Mouse (Mus musculus): Measurements from ENCODE around the gene A630076J17Rik. TPM values are rescaled to one million over a fixed set of nuclear protein-coding genes. Genes with fewer than 3 reads are reported as not detected.

Gene A630076J17Rik
- polyA plus RNA-seq, 1 experiment from 2014 or later = not detected

DNA sequence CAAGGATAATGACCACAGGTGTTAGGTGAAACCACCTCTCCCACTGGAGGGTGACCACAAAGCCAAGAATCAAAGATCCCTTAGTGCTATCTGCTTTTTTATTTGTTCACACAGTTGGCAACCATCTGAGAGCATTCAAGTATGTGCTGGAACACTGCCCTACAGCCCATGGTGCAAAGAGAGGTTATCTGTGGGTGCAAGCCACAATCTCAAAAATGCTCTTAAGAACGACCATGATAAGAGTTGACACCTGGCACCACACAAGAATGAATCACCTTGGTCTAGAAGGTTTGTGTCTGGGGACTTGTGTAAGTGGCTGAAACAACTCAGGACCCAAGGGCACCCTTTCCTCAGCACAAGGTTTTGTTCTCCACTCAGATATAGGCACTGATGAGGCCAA, 7.2 kb upstream of the A630076J17Rik start:
- Histone ChIP-seq H3K4me3 (ENCODE audit: low read length) (no peak overlapping the region), H3K4me2 (replicated peaks; ENCODE audit: low read depth, low read length) (no peak overlapping the region), H3K27me3 (ENCODE audit: control insufficient read depth, insufficient read depth, low read length) (no peaks in the 10 kb centered on the region), H3K9ac (ENCODE audit: low read depth, low read length) (no peak overlapping the region), H3K27ac (ENCODE audit: low read depth, low read length) (no peak overlapping the region), H3K9me3 (ENCODE audit: control insufficient read depth, low read length) (peaks cover 3% of the 10 kb centered on the region; the same call in 1 of the 2 replicates), H3K4me1 (ENCODE audit: control insufficient read depth, insufficient read depth, low read length) (no peaks in the 10 kb centered on the region), H3K36me3 (ENCODE audit: control insufficient read depth, insufficient read depth, low read length) (no peaks in the 10 kb centered on the region)
- ATAC-seq (ENCODE audit: low FRiP score, low TSS enrichment) = no peak
- WGBS = 68% methylated on average over 1 of the region's 1 CpGs

DNA sequence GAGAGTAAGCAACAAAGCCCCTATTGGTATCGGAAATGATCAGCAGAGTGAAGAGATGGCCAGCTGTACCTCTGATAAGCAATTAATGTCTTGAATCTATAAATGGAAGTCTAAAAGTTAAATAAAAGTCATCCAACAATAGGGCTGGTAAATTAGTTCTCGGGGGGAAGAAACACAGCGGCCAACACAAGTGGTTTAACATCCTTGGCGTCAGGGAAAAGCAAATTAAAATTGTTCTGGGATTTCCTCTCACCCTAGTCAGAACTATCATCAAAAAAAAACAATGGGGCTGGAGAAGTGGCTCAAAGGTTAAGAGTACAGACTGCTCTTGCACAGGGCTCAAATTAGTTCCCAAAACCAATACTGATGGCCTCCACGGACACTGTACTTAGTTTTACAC, 4.6 kb upstream of the A630076J17Rik start:
- H3K36me3 ChIP-seq (ENCODE audit: control insufficient read depth, insufficient read depth, low read length) = no peaks in the 10 kb centered on the region

DNA sequence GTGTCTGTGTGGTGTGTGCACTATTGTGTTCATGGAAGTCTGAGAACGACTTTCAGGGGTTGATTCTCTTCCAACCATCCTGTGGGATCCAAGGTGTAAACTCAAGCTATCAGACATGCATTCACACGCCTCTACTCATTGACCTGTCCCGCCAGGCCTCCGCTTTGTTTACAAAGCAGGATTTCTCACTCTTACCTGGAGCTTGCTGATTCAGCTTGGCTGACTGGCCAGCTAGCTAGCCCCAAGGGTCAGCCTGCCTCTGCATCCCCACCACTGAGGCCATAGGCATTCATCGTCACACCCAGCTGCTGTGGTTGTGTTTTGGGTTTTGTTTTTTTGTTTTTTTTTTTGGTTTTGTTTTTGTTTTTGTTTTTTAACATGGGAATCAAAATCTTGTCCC, 1.2 kb upstream of the A630076J17Rik start:
- H3K4me3 ChIP-seq (ENCODE audit: low read length) = no peak overlapping the region
- no peak overlapping the region for H3K27ac ChIP-seq (ENCODE audit: low read depth, low read length)
- peaks cover 6% of the 10 kb centered on the region for H3K4me1 ChIP-seq (ENCODE audit: control insufficient read depth, insufficient read depth, low read length)
- 81% methylated on average over 5 of the region's 5 CpGs for WGBS
- no peaks in the 10 kb centered on the region for H3K36me3 ChIP-seq (ENCODE audit: control insufficient read depth, insufficient read depth, low read length)
- H3K9ac ChIP-seq (ENCODE audit: low read depth, low read length) = no peak overlapping the region
- no peak for ATAC-seq (ENCODE audit: low FRiP score, low TSS enrichment)
- no peak overlapping the region for H3K4me2 ChIP-seq (replicated peaks; ENCODE audit: low read depth, low read length)
- H3K27me3 ChIP-seq (ENCODE audit: control insufficient read depth, insufficient read depth, low read length) = no peaks in the 10 kb centered on the region
- peaks cover 2% of the 10 kb centered on the region; the same call in 1 of the 2 replicates for H3K9me3 ChIP-seq (ENCODE audit: control insufficient read depth, low read length)

More for the DNA sequence above, 4.6 kb upstream of the A630076J17Rik start:
- Histone ChIP-seq H3K4me1 (ENCODE audit: control insufficient read depth, insufficient read depth, low read length) (peaks cover 6% of the 10 kb centered on the region; the same call in 1 of the 2 replicates), H3K4me3 (ENCODE audit: low read length) (no peak overlapping the region), H3K4me2 (replicated peaks; ENCODE audit: low read depth, low read length) (no peak overlapping the region), H3K9ac (ENCODE audit: low read depth, low read length) (no peak overlapping the region), H3K27ac (ENCODE audit: low read depth, low read length) (no peak overlapping the region), H3K9me3 (ENCODE audit: control insufficient read depth, low read length) (peaks cover 3% of the 10 kb centered on the region; the same call in 1 of the 2 replicates), H3K27me3 (ENCODE audit: control insufficient read depth, insufficient read depth, low read length) (no peaks in the 10 kb centered on the region)
- WGBS = 85% methylated on average over 5 of the region's 5 CpGs
- no peak for ATAC-seq (ENCODE audit: low FRiP score, low TSS enrichment)

DNA sequence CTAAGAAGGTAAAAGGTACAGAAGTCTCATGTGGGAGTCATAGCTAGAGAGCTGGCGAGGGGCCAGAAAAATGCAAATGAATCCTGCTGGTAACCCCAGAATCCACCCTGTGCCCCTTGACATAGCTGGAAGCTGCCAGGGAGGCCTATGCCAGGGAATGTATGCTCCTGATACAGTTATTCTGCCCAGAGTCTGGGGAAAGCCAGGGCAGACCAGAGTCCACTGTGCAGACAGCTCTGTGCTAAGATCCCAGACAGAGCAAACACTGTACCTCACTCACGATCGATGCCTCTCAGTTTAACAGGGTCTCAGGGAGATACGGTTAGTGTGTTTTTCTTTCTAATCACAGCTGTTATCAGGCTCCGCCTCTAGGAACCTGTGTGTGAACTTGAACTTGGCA, 592 bp upstream of the A630076J17Rik start:
- Histone ChIP-seq H3K4me3 (ENCODE audit: low read length) (no peak overlapping the region), H3K9me3 (ENCODE audit: control insufficient read depth, low read length) (no peaks in the 10 kb centered on the region), H3K9ac (ENCODE audit: low read depth, low read length) (no peak overlapping the region), H3K4me2 (replicated peaks; ENCODE audit: low read depth, low read length) (no peak overlapping the region), H3K27me3 (ENCODE audit: control insufficient read depth, insufficient read depth, low read length) (no peaks in the 10 kb centered on the region), H3K4me1 (ENCODE audit: control insufficient read depth, insufficient read depth, low read length) (peaks cover 6% of the 10 kb centered on the region), H3K36me3 (ENCODE audit: control insufficient read depth, insufficient read depth, low read length) (no peaks in the 10 kb centered on the region), H3K27ac (ENCODE audit: low read depth, low read length) (no peak overlapping the region)
- no peak for ATAC-seq (ENCODE audit: low FRiP score, low TSS enrichment)
- WGBS = 41% methylated on average over 5 of the region's 5 CpGs

DNA sequence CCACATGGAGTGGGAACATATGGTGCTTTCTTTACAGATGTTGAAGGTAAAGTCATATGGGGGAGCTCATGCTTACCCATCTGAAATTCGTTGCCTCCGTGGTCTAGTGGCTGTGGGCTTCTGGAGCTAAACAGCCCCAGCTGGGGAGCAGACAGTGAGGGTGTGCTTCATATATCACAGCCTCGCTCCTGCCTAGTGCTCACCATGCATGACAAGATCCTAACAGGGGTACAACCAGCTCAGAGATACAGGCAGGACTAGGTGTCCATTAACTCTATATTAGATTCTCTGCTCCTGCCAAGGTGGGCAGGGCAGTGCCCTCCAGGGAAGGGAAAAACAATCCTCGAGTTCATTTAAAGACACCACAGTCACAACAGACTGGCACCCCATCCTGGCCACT, 788 bp downstream of the A630076J17Rik start:
- peak; percentile 68 for ATAC-seq (ENCODE audit: low FRiP score, low TSS enrichment)

DNA sequence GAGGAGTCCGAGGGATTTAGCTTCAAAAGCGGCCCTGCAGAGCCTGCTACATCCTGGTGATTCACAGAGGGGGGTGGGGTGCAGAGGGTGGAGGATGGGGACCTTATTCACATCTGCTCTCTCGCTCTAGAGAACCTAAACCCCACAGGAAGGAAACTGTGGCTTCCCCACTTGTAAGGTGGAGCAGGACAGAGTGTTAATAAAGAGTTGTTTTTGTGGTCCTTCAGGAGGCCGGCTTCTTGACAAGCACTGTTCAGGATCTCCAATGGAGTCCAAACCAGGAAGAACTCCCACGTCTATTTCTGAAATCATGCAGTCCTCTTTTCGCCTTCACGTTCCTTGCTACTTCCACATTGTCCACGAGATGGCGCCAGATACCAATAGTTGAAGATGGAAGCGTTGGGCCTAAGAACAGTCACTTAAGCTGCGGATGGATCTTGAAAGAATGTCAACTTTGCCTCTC, 3.0 kb downstream of the A630076J17Rik start:
- 8% methylated on average over 11 of the region's 11 CpGs for WGBS
- no peak overlapping the region for H3K4me2 ChIP-seq (replicated peaks; ENCODE audit: low read depth, low read length)
- peaks cover 6% of the 10 kb centered on the region for H3K4me1 ChIP-seq (ENCODE audit: control insufficient read depth, insufficient read depth, low read length)
- H3K27ac ChIP-seq (ENCODE audit: low read depth, low read length) = no peak overlapping the region
- no peaks in the 10 kb centered on the region for H3K9me3 ChIP-seq (ENCODE audit: control insufficient read depth, low read length)
- ATAC-seq (ENCODE audit: low FRiP score, low TSS enrichment) = peak; percentile 32; the same call in 1 of the 2 replicates
- no peaks in the 10 kb centered on the region for H3K27me3 ChIP-seq (ENCODE audit: control insufficient read depth, insufficient read depth, low read length)
- H3K4me3 ChIP-seq (ENCODE audit: low read length) = no peak overlapping the region
- H3K9ac ChIP-seq (ENCODE audit: low read depth, low read length) = no peak overlapping the region
- H3K36me3 ChIP-seq (ENCODE audit: control insufficient read depth, insufficient read depth, low read length) = no peaks in the 10 kb centered on the region

More for the DNA sequence above, 788 bp downstream of the A630076J17Rik start:
- 32% methylated on average over 4 of the region's 4 CpGs for WGBS
- Histone ChIP-seq H3K4me2 (replicated peaks; ENCODE audit: low read depth, low read length) (no peak overlapping the region), H3K9ac (ENCODE audit: low read depth, low read length) (no peak overlapping the region), H3K4me3 (ENCODE audit: low read length) (no peak overlapping the region), H3K9me3 (ENCODE audit: control insufficient read depth, low read length) (no peaks in the 10 kb centered on the region), H3K4me1 (ENCODE audit: control insufficient read depth, insufficient read depth, low read length) (peaks cover 6% of the 10 kb centered on the region), H3K36me3 (ENCODE audit: control insufficient read depth, insufficient read depth, low read length) (no peaks in the 10 kb centered on the region), H3K27me3 (ENCODE audit: control insufficient read depth, insufficient read depth, low read length) (no peaks in the 10 kb centered on the region), H3K27ac (ENCODE audit: low read depth, low read length) (no peak overlapping the region)

DNA sequence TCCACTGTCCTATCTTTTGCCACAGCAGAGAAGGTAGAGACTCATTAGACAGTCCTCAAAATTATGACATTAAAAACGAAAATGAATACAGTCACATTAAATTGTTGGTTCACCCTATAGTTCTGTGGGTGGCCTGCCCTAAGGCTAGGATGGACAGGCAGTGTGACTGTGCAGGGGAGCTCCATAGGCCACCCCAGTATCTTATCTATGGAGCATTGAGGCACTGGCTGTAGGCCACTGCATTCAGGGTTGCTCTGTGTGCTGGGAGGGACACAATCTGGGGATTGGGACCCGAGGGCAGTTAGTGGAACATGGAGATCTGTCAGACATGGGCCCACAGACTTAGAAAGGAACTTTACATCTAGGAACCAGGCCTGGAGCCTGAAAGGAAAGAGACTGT, 3.5 kb downstream of the A630076J17Rik start:
- 30% methylated on average over 2 of the region's 2 CpGs for WGBS
- no peaks in the 10 kb centered on the region for H3K27me3 ChIP-seq (ENCODE audit: control insufficient read depth, insufficient read depth, low read length)
- ATAC-seq (ENCODE audit: low FRiP score, low TSS enrichment) = no peak
- H3K4me1 ChIP-seq (ENCODE audit: control insufficient read depth, insufficient read depth, low read length) = peaks cover 6% of the 10 kb centered on the region
- no peak overlapping the region for H3K4me2 ChIP-seq (replicated peaks; ENCODE audit: low read depth, low read length)
- no peak overlapping the region for H3K9ac ChIP-seq (ENCODE audit: low read depth, low read length)
- no peaks in the 10 kb centered on the region for H3K9me3 ChIP-seq (ENCODE audit: control insufficient read depth, low read length)
- H3K36me3 ChIP-seq (ENCODE audit: control insufficient read depth, insufficient read depth, low read length) = no peaks in the 10 kb centered on the region
- H3K27ac ChIP-seq (ENCODE audit: low read depth, low read length) = no peak overlapping the region
- no peak overlapping the region for H3K4me3 ChIP-seq (ENCODE audit: low read length)

DNA sequence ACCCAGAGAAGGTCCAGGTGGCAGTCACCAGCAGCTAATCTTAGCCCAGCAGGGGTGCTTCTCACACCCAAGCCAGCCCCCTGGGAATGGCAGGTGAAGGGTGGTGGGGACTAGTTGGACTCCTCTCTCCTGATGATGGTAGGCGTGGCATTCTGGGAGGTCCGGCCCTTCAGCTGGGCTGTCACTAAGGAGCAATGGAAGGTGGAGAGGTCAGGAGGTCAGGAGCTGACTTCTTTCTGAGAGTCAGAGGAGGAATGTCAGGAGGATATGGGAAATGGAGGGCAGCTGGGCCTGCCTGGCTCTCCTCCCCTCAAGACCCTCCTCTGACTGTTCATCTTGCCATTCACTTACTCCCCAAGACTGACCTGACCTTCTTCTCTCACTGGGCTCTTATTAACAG, 7.6 kb downstream of the A630076J17Rik start:
- Histone ChIP-seq H3K9ac (ENCODE audit: low read depth, low read length) (no peak overlapping the region), H3K9me3 (ENCODE audit: control insufficient read depth, low read length) (no peaks in the 10 kb centered on the region), H3K36me3 (ENCODE audit: control insufficient read depth, insufficient read depth, low read length) (no peaks in the 10 kb centered on the region), H3K27me3 (ENCODE audit: control insufficient read depth, insufficient read depth, low read length) (no peaks in the 10 kb centered on the region), H3K4me2 (replicated peaks; ENCODE audit: low read depth, low read length) (no peak overlapping the region), H3K4me1 (ENCODE audit: control insufficient read depth, insufficient read depth, low read length) (no peaks in the 10 kb centered on the region), H3K27ac (ENCODE audit: low read depth, low read length) (no peak overlapping the region), H3K4me3 (ENCODE audit: low read length) (no peak overlapping the region)
- no peak for ATAC-seq (ENCODE audit: low FRiP score, low TSS enrichment)
- WGBS = 53% methylated on average over 2 of the region's 2 CpGs

DNA sequence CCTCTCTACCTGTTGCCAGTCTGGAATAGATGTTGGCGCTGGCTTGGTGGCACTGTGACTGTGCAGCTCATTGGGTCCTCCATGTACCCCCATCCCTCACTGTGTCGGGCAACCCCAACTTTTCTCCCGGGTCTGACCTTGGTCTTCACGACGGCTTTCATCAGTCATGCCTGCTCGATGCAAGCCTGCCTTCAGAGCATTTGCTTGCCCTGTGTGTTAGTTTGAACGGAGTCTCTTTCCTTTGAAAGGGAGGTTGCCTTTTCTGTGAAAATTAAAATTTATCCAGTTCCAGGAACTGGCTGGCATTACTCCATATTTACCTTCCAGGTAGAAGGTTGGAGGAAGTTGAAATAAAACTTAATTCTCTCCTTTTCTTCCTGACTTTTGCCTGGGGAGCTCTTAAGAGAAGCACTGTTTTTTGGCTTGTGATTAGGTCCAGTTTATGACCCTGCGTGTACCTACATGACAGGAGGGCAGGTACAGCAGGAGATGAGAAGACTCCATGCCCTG, 8.1 kb downstream of the A630076J17Rik start:
- H3K9me3 ChIP-seq (ENCODE audit: control insufficient read depth, low read length) = no peaks in the 10 kb centered on the region
- no peaks in the 10 kb centered on the region for H3K36me3 ChIP-seq (ENCODE audit: control insufficient read depth, insufficient read depth, low read length)
- WGBS = 86% methylated on average over 8 of the region's 8 CpGs
- 0 out of 2 replicates have a peak, but pooled peaks cover 3% of the 10 kb centered on the region for H3K27me3 ChIP-seq (ENCODE audit: control insufficient read depth, insufficient read depth, low read length)
- no peak overlapping the region for H3K27ac ChIP-seq (ENCODE audit: low read depth, low read length)
- H3K9ac ChIP-seq (ENCODE audit: low read depth, low read length) = no peak overlapping the region
- no peak overlapping the region for H3K4me2 ChIP-seq (replicated peaks; ENCODE audit: low read depth, low read length)
- ATAC-seq (ENCODE audit: low FRiP score, low TSS enrichment) = no peak
- no peak overlapping the region for H3K4me3 ChIP-seq (ENCODE audit: low read length)
- H3K4me1 ChIP-seq (ENCODE audit: control insufficient read depth, insufficient read depth, low read length) = no peaks in the 10 kb centered on the region

Data from kidney, embryonic 14.5 days (tissue).